Mouse (Mus musculus): ENCODE results near the gene Foxa2. TPM values are rescaled to one million over a fixed set of nuclear protein-coding genes. Genes with fewer than 3 reads are reported as not detected.

The Foxa2 gene
- total and polyA plus RNA-seq, 3 experiments = 3.2 TPM; not detected in 2

GRCm38 (mm10) chr2:148023340-148023806 lies 23.4 kb downstream of the Foxa2 start:
- DNase-seq (ENCODE audit: low spot score) (no peak), ATAC-seq (ENCODE audit: extremely low read depth, insufficient number of reproducible peaks, low FRiP score, poor library complexity, severe bottlenecking) (no peak)
- no peaks in the 10 kb centered on the region for H3K4me1 ChIP-seq (ENCODE audit: insufficient read depth, low read depth, low read length)
- no peaks in the 10 kb centered on the region for H3K36me3 ChIP-seq (replicated peaks)
- H3K4me3 ChIP-seq (ENCODE audit: low read depth, low read length) = no peak overlapping the region
- TF ChIP-seq GATA1 (IDR thresholded peaks at IDR 0.05; ENCODE audit: borderline replicate concordance, low read length) (no peak), POLR2AphosphoS5 (IDR thresholded peaks at IDR 0.05; ENCODE audit: insufficient replicate concordance, low read depth, low read length) (no peak), TAL1 (conservative IDR thresholded peaks at IDR 0.05; ENCODE audit: low read depth, low read length) (no peak), GATA2 (IDR thresholded peaks at IDR 0.05; ENCODE audit: borderline replicate concordance, low read depth, low read length) (no peak), CTCF (IDR thresholded peaks at IDR 0.05; ENCODE audit: low read depth, low read length) (no peak)
- peaks cover 23% of the 10 kb centered on the region for H3K9me3 ChIP-seq (replicated peaks)
- no peaks in the 10 kb centered on the region for H3K27me3 ChIP-seq (ENCODE audit: insufficient read depth, low read length)

GRCm38 (mm10) chr2:148021919-148022570 lies 24.7 kb downstream of the Foxa2 start:
- TF ChIP-seq CTCF (IDR thresholded peaks at IDR 0.05; ENCODE audit: low read depth, low read length) = no peak
- TF ChIP-seq TAL1 (conservative IDR thresholded peaks at IDR 0.05; ENCODE audit: low read depth, low read length) = no peak
- no peak for TF ChIP-seq POLR2AphosphoS5 (IDR thresholded peaks at IDR 0.05; ENCODE audit: insufficient replicate concordance, low read depth, low read length)
- no peak for TF ChIP-seq GATA2 (IDR thresholded peaks at IDR 0.05; ENCODE audit: borderline replicate concordance, low read depth, low read length)
- no peak for TF ChIP-seq GATA1 (IDR thresholded peaks at IDR 0.05; ENCODE audit: borderline replicate concordance, low read length)
- Histone ChIP-seq H3K36me3 (replicated peaks) (no peaks in the 10 kb centered on the region), H3K4me3 (ENCODE audit: low read depth, low read length) (no peak overlapping the region), H3K4me1 (ENCODE audit: insufficient read depth, low read depth, low read length) (no peaks in the 10 kb centered on the region), H3K9me3 (replicated peaks) (peaks cover 27% of the 10 kb centered on the region), H3K27me3 (ENCODE audit: insufficient read depth, low read length) (no peaks in the 10 kb centered on the region)
- no peak for DNase-seq (ENCODE audit: low spot score)
- no peak for ATAC-seq (ENCODE audit: extremely low read depth, insufficient number of reproducible peaks, low FRiP score, poor library complexity, severe bottlenecking)

GRCm38 (mm10) chr2:148021016-148021415 lies 25.8 kb downstream of the Foxa2 start:
- no peaks in the 10 kb centered on the region for H3K36me3 ChIP-seq (replicated peaks)
- no peak overlapping the region for H3K4me3 ChIP-seq (ENCODE audit: low read depth, low read length)
- H3K9me3 ChIP-seq (replicated peaks) = peaks cover 31% of the 10 kb centered on the region
- DNase-seq (ENCODE audit: low spot score) (no peak), ATAC-seq (ENCODE audit: extremely low read depth, insufficient number of reproducible peaks, low FRiP score, poor library complexity, severe bottlenecking) (no peak)
- no peaks in the 10 kb centered on the region for H3K4me1 ChIP-seq (ENCODE audit: insufficient read depth, low read depth, low read length)
- TF ChIP-seq GATA2 (IDR thresholded peaks at IDR 0.05; ENCODE audit: borderline replicate concordance, low read depth, low read length) (no peak), POLR2AphosphoS5 (IDR thresholded peaks at IDR 0.05; ENCODE audit: insufficient replicate concordance, low read depth, low read length) (no peak), GATA1 (IDR thresholded peaks at IDR 0.05; ENCODE audit: borderline replicate concordance, low read length) (no peak), CTCF (IDR thresholded peaks at IDR 0.05; ENCODE audit: low read depth, low read length) (no peak), TAL1 (conservative IDR thresholded peaks at IDR 0.05; ENCODE audit: low read depth, low read length) (no peak)
- no peaks in the 10 kb centered on the region for H3K27me3 ChIP-seq (ENCODE audit: insufficient read depth, low read length)

DNA sequence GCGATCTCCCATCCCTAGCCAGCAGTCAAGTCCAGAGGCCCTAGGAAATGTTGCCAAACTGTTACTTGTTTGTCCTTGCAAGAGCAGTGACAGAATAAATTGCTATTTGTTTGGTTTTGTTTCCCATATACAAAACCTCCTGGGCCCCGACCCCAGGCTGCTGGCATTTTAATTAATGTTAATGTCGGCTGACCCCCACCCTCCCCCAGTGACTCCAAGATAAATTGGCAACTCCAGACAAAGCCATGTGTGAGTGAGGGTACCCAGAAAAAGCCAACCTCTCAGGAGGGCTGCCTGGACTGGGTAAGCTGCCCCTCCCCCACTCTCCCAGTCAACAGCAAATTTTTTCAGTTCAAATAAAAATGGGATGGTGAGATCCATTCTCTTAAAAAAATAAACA lies 26.6 kb downstream of the Foxa2 start:
- TF ChIP-seq CTCF (IDR thresholded peaks at IDR 0.05; ENCODE audit: low read depth, low read length) (no peak), TAL1 (conservative IDR thresholded peaks at IDR 0.05; ENCODE audit: low read depth, low read length) (no peak), GATA1 (IDR thresholded peaks at IDR 0.05; ENCODE audit: borderline replicate concordance, low read length) (no peak), POLR2AphosphoS5 (IDR thresholded peaks at IDR 0.05; ENCODE audit: insufficient replicate concordance, low read depth, low read length) (no peak), GATA2 (IDR thresholded peaks at IDR 0.05; ENCODE audit: borderline replicate concordance, low read depth, low read length) (no peak)
- no peaks in the 10 kb centered on the region for H3K36me3 ChIP-seq (replicated peaks)
- ATAC-seq (ENCODE audit: extremely low read depth, insufficient number of reproducible peaks, low FRiP score, poor library complexity, severe bottlenecking) (no peak), DNase-seq (ENCODE audit: low spot score) (no peak)
- peaks cover 31% of the 10 kb centered on the region for H3K9me3 ChIP-seq (replicated peaks)
- no peak overlapping the region for H3K4me3 ChIP-seq (ENCODE audit: low read depth, low read length)
- H3K4me1 ChIP-seq (ENCODE audit: insufficient read depth, low read depth, low read length) = no peaks in the 10 kb centered on the region
- no peaks in the 10 kb centered on the region for H3K27me3 ChIP-seq (ENCODE audit: insufficient read depth, low read length)

DNA sequence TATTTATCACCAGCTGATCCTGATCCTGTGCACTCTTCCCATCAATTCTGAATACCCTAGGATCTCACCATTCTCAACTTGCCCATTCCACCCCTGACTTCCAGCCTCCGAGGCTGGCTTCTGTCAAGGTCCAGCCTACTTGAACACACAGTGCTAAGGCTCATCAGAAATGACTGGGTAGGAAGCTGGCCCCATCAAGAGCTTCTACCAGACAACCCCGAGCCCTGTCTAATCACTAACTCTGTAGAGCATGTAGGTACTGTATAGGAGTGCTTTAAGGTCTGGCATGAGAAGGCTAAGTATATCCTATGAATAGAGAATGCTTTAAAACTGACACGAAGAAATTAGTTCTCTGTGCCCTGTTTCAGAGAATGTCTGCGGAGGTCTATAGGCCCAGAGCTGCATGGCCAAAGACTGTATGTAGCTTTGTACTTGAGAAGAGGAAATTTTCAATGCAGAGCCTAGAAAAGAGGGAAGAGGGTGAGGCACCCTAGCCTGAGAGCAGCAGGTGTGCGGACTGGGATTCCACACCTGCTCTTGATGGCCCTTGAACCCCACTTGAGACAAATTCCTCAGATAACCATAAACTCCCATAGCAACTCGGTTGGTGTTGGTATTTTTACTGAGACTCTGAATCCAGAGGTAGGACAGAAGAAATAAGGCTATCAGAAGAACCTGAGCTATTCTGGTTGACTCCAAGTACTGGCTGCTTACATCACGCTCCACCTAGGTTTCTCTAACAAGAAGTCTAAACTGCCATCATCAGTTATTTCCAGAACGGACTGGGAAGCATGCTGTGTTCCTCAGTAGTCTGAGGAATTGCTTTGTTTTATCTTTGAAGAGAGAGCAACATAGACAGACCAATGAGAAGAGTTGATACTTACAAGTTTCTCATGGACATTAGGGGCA lies 28.7 kb downstream of the Foxa2 start:
- ATAC-seq (ENCODE audit: extremely low read depth, insufficient number of reproducible peaks, low FRiP score, poor library complexity, severe bottlenecking) = no peak
- peaks cover 24% of the 10 kb centered on the region for H3K9me3 ChIP-seq (replicated peaks)
- H3K4me1 ChIP-seq (ENCODE audit: insufficient read depth, low read depth, low read length) = no peaks in the 10 kb centered on the region
- H3K4me3 ChIP-seq (ENCODE audit: low read depth, low read length) = no peak overlapping the region
- H3K36me3 ChIP-seq (replicated peaks) = no peaks in the 10 kb centered on the region
- no peak for DNase-seq (ENCODE audit: low spot score)
- TF ChIP-seq CTCF (IDR thresholded peaks at IDR 0.05; ENCODE audit: low read depth, low read length) (no peak), POLR2AphosphoS5 (IDR thresholded peaks at IDR 0.05; ENCODE audit: insufficient replicate concordance, low read depth, low read length) (no peak), TAL1 (conservative IDR thresholded peaks at IDR 0.05; ENCODE audit: low read depth, low read length) (no peak), GATA1 (IDR thresholded peaks at IDR 0.05; ENCODE audit: borderline replicate concordance, low read length) (no peak), GATA2 (IDR thresholded peaks at IDR 0.05; ENCODE audit: borderline replicate concordance, low read depth, low read length) (no peak)
- H3K27me3 ChIP-seq (ENCODE audit: insufficient read depth, low read length) = no peaks in the 10 kb centered on the region

GRCm38 (mm10) chr2:148013382-148013781 lies 33.4 kb downstream of the Foxa2 start:
- DNase-seq (ENCODE audit: low spot score) (no peak), ATAC-seq (ENCODE audit: extremely low read depth, insufficient number of reproducible peaks, low FRiP score, poor library complexity, severe bottlenecking) (no peak)
- Histone ChIP-seq H3K9me3 (replicated peaks) (peaks cover 14% of the 10 kb centered on the region; the same call in 1 of the 2 replicates), H3K4me1 (ENCODE audit: insufficient read depth, low read depth, low read length) (no peaks in the 10 kb centered on the region), H3K4me3 (ENCODE audit: low read depth, low read length) (no peak overlapping the region), H3K36me3 (replicated peaks) (no peaks in the 10 kb centered on the region), H3K27me3 (ENCODE audit: insufficient read depth, low read length) (no peaks in the 10 kb centered on the region)
- no peak for TF ChIP-seq GATA1 (IDR thresholded peaks at IDR 0.05; ENCODE audit: borderline replicate concordance, low read length)
- no peak for TF ChIP-seq POLR2AphosphoS5 (IDR thresholded peaks at IDR 0.05; ENCODE audit: insufficient replicate concordance, low read depth, low read length)
- TF ChIP-seq GATA2 (IDR thresholded peaks at IDR 0.05; ENCODE audit: borderline replicate concordance, low read depth, low read length) = no peak
- TF ChIP-seq TAL1 (conservative IDR thresholded peaks at IDR 0.05; ENCODE audit: low read depth, low read length) = no peak
- TF ChIP-seq CTCF (IDR thresholded peaks at IDR 0.05; ENCODE audit: low read depth, low read length) = no peak
